8 mouse cellular contexts compared by ENCODE assay signal in the genomic region with DNA sequence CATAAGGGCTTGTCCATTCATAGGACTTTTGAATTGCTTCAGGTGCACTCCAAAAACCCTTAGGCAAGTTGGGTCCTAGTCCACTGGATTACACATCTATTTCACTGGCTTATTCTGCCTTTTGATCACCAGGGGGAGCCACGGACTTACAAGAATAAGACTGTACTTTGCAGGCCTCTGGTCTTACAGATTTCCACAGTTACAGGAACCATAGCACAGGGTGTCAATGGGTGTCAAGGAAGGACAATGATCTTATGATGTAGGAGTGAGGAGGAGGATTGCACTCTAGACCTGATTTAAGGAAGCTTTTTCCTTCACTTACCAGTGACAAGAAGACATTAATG. TPM values are rescaled to one million over a fixed set of nuclear protein-coding genes. Genes with fewer than 3 reads are reported as not detected.
DNase-seq lines count a peak whose midpoint lies in the region; ATAC-seq lines count a peak whose summit lies in the region.

No protein-coding gene starts in this region.

- no peak for ATAC-seq in heart, embryonic 12.5 days (ENCODE audit: insufficient number of reproducible peaks, low FRiP score)
- peak; percentile 68 for ATAC-seq in erythroblast, adult 5-6 weeks (replicated peaks; ENCODE audit: low FRiP score, poor library complexity, severe bottlenecking)

- no peak overlapping the region for H3K9ac ChIP-seq in heart, embryonic 12.5 days

- H3K27me3 ChIP-seq in heart, embryonic 12.5 days (replicated peaks), result no peaks in the 10 kb centered on the region

- H3K9me3 ChIP-seq in heart, embryonic 12.5 days (replicated peaks), result no peaks in the 10 kb centered on the region

- no peaks in the 10 kb centered on the region for H3K36me3 ChIP-seq in heart, embryonic 12.5 days

- H3K4me2 ChIP-seq in heart, embryonic 12.5 days, result no peak overlapping the region

- no peak overlapping the region for H3K4me3 ChIP-seq in heart, embryonic 12.5 days

- H3K4me1 ChIP-seq in heart, embryonic 12.5 days (replicated peaks), result no peaks in the 10 kb centered on the region

- H3K27ac ChIP-seq in heart, embryonic 12.5 days (ENCODE audit: poor library complexity, severe bottlenecking), result no peak overlapping the region

- DNase-seq in heart, adult 18-20 months, result peak; percentile 47 to 60
- DNase-seq in urinary bladder, postnatal 14 days (ENCODE audit: low spot score), result peak; percentile 59
- DNase-seq in urinary bladder, postnatal 10 days (ENCODE audit: low spot score), result no peak
- peak; percentile 83 for DNase-seq in lung, postnatal 36 days
- DNase-seq in testis, postnatal 10 days (ENCODE audit: low spot score), result no peak
- DNase-seq in urinary bladder, adult 2 months (ENCODE audit: low spot score), result no peak

- WGBS in heart, embryonic 12.5 days, result 7% methylated on average over 1 of the region's 1 CpGs

RNA-seq across cellular contexts. Expression of a gene that starts 12.0 kb away (rescaled TPM):
- total RNA-seq in heart, adult 18-20 months (2021), result 100 to 1,000 TPM; 100 to 151 TPM
- polyA plus RNA-seq in heart, embryonic 12.5 days (2016; fragmentation: Nextera tagmentation; extraction: Ambion mirVana), result 237 and 247 TPM in 2 replicates
- 112 and 129 TPM in 2 replicates for total RNA-seq in erythroblast, adult 5-6 weeks (2015; ENCODE audit: low replicate concordance)
- 49.9 and 77.7 TPM in 2 replicates for total RNA-seq in erythroblast, adult 5-6 weeks (2017; ENCODE audit: low replicate concordance)
- 80.0 and 94.3 TPM in 2 replicates for polyA plus RNA-seq in urinary bladder, adult 2 months (2012; rRNA removed)

RNA-seq across cellular contexts. Expression of a gene that starts 16.5 kb away (rescaled TPM):
- 10 to 100 TPM; 12.8 to 13.4 TPM for total RNA-seq in heart, adult 18-20 months (2021)
- polyA plus RNA-seq in heart, embryonic 12.5 days (2016; fragmentation: Nextera tagmentation; extraction: Ambion mirVana), result 9.2 and 9.3 TPM in 2 replicates
- 4.2 and 6.9 TPM in 2 replicates for total RNA-seq in erythroblast, adult 5-6 weeks (2015; ENCODE audit: low replicate concordance)
- 8.6 and 10.2 TPM in 2 replicates for total RNA-seq in erythroblast, adult 5-6 weeks (2017; ENCODE audit: low replicate concordance)
- 8.9 and 11.6 TPM in 2 replicates for polyA plus RNA-seq in urinary bladder, adult 2 months (2012; rRNA removed)

Comparison
In these comparisons a context has a peak if more than half of its experiments do, and no peak if none do; other contexts are left out.
1. DNase-seq: peak in heart, adult 18-20 months (2 of 2), urinary bladder, postnatal 14 days (single experiment) and lung, postnatal 36 days (single experiment); none in urinary bladder, postnatal 10 days (single experiment), testis, postnatal 10 days (single experiment) and urinary bladder, adult 2 months (single experiment).